Mouse (Mus musculus) intestine, embryonic 14.5 days (tissue): ENCODE results near the gene Akp3. TPM values are rescaled to one million over a fixed set of nuclear protein-coding genes. Genes with fewer than 3 reads are reported as not detected.

Experiments
- ATAC-seq: fragments of 200-750 bp; cut with Nextera tagmentation; replicated peaks from 2 replicates; pipeline ENCODE4 v1.8.0; 2017; ENCODE audit warnings: low read depth, moderate number of reproducible peaks, moderate TSS enrichment, moderate library complexity; ENCODE audit not compliant: low FRiP score, low TSS enrichment
- DNase-seq: peaks from one replicate; pipeline ENCODE4 v3.0.0-alpha.2; 2018; ENCODE audit warnings: low spot score
- H3K27ac ChIP-seq: fragments of 300-500 bp; sonication (generic); 2 replicates; pipeline ENCODE4 v1.5.1; 2014; ENCODE audit warnings: low read depth, mild to moderate bottlenecking, control low read depth
- H3K27me3 ChIP-seq: fragments of 300-500 bp; sonication (generic); replicated peaks from 2 replicates; pipeline ENCODE4 v1.6.1; 2014; ENCODE audit warnings: low read length, control low read depth; ENCODE audit not compliant: control insufficient read depth, insufficient read depth
- H3K36me3 ChIP-seq: fragments of 300-500 bp; sonication (generic); 2 replicates; pipeline ENCODE4 v1.6.1; 2014; ENCODE audit warnings: low read length, control low read depth; ENCODE audit not compliant: control insufficient read depth, insufficient read depth
- H3K4me1 ChIP-seq: fragments of 300-500 bp; sonication (generic); replicated peaks from 2 replicates; pipeline ENCODE4 v1.6.1; 2014; ENCODE audit warnings: low read length, control low read depth, mixed read lengths; ENCODE audit not compliant: control insufficient read depth, insufficient read depth
- H3K4me2 ChIP-seq: fragments of 300-500 bp; sonication (generic); 2 replicates; pipeline ENCODE4 v1.6.1; 2014; ENCODE audit warnings: low read length
- H3K4me3 ChIP-seq: fragments of 300-500 bp; sonication (generic); 2 replicates; pipeline ENCODE4 v1.5.1; 2014; ENCODE audit warnings: low read depth, low read length, control low read depth, mixed read lengths
- H3K9ac ChIP-seq: fragments of 300-500 bp; sonication (generic); 2 replicates; pipeline ENCODE4 v1.6.1; 2014; ENCODE audit warnings: mild to moderate bottlenecking, low read length
- H3K9me3 ChIP-seq: fragments of 300-500 bp; sonication (generic); 2 replicates; pipeline ENCODE4 v1.6.1; 2016; ENCODE audit warnings: low read length, control low read depth; ENCODE audit not compliant: control insufficient read depth
- WGBS: fragments of 180-500 bp; shearing (Covaris S2); extraction: QIAGEN DNeasy Blood & Tissue Kit; methylation state at CpG from one replicate; pipeline ENCODE4 v1.1.7; 2014; 5-methylcytosine and 5-hydroxymethylcytosine counted together
- polyA plus RNA-seq: library from polyadenylated mRNA; unstranded; fragments of >200 nt; fragmentation: Nextera tagmentation; extraction: Ambion mirVana; gene quantifications from 2 replicates; pipeline ENCODE4 v1.2.1, GENCODE M21; 2014

Gene Akp3
- polyA plus RNA-seq = not detected in 2 replicates

GRCm38 (mm10) chr1:87124673-87125072, at the start of gene Akp3:
Akp3 (plus strand) TSS chr1:87124973.
- Histone ChIP-seq H3K4me3 (no peak within 1 kb of the TSS), H3K36me3 (no peaks in the 10 kb centered on the region), H3K4me1 (no peaks in the 10 kb centered on the region), H3K9ac (no peak within 1 kb of the TSS), H3K4me2 (no peak within 1 kb of the TSS), H3K27me3 (peaks cover 37% of the 10 kb centered on the region), H3K27ac (no peak within 1 kb of the TSS), H3K9me3 (no peaks in the 10 kb centered on the region)
- DNase-seq (no peak), ATAC-seq (no peak)
- 75% methylated on average over 6 of the region's 6 CpGs for WGBS

GRCm38 (mm10) chr1:87086196-87086595, 38.6 kb upstream of the Akp3 start:
- 66% methylated on average over 4 of the region's 4 CpGs for WGBS
- no peaks in the 10 kb centered on the region for H3K9me3 ChIP-seq
- H3K9ac ChIP-seq = no peak overlapping the region
- no peaks in the 10 kb centered on the region for H3K27me3 ChIP-seq
- no peak for ATAC-seq
- DNase-seq = no peak
- H3K36me3 ChIP-seq = no peaks in the 10 kb centered on the region
- H3K4me1 ChIP-seq = no peaks in the 10 kb centered on the region
- H3K27ac ChIP-seq = no peak overlapping the region
- no peak overlapping the region for H3K4me2 ChIP-seq
- no peak overlapping the region for H3K4me3 ChIP-seq

GRCm38 (mm10) chr1:87086964-87087363, 37.8 kb upstream of the Akp3 start:
- Histone ChIP-seq H3K9ac (no peak overlapping the region), H3K27ac (no peak overlapping the region), H3K4me1 (no peaks in the 10 kb centered on the region), H3K4me3 (no peak overlapping the region), H3K36me3 (no peaks in the 10 kb centered on the region), H3K4me2 (no peak overlapping the region), H3K27me3 (no peaks in the 10 kb centered on the region), H3K9me3 (no peaks in the 10 kb centered on the region)
- WGBS = 68% methylated on average over 17 of the region's 17 CpGs
- ATAC-seq (no peak), DNase-seq (no peak)

- no peak overlapping the region for H3K4me3 ChIP-seq
- H3K9me3 ChIP-seq = no peaks in the 10 kb centered on the region
- H3K36me3 ChIP-seq = no peaks in the 10 kb centered on the region
- H3K27me3 ChIP-seq = no peaks in the 10 kb centered on the region
- 88% methylated on average over 11 of the region's 11 CpGs for WGBS
- no peaks in the 10 kb centered on the region for H3K4me1 ChIP-seq
- no peak overlapping the region for H3K9ac ChIP-seq
- ATAC-seq = no peak
- H3K4me2 ChIP-seq = no peak overlapping the region
- DNase-seq = no peak
- H3K27ac ChIP-seq = no peak overlapping the region
Measured at GRCm38 (mm10) chr1:87089251-87089650, 35.5 kb upstream of the Akp3 start.

- no peaks in the 10 kb centered on the region for H3K36me3 ChIP-seq
- WGBS = 84% methylated on average over 4 of the region's 4 CpGs
- H3K27me3 ChIP-seq = no peaks in the 10 kb centered on the region
- no peaks in the 10 kb centered on the region for H3K4me1 ChIP-seq
- H3K27ac ChIP-seq = no peak within 1 kb of the TSS
- H3K4me2 ChIP-seq = no peak within 1 kb of the TSS
- H3K4me3 ChIP-seq = no peak within 1 kb of the TSS
- ATAC-seq = no peak
- no peaks in the 10 kb centered on the region for H3K9me3 ChIP-seq
- no peak within 1 kb of the TSS for H3K9ac ChIP-seq
- no peak for DNase-seq
Measured at GRCm38 (mm10) chr1:87089828-87090227, 34.9 kb upstream of the Akp3 start, which contains the start of gene Alppl2. Alppl2 (minus strand) TSS chr1:87089928.

GRCm38 (mm10) chr1:87095642-87096041, 29.1 kb upstream of the Akp3 start:
- no peak for DNase-seq

GRCm38 (mm10) chr1:87098358-87098975, 26.3 kb upstream of the Akp3 start:
- Histone ChIP-seq H3K27me3 (no peaks in the 10 kb centered on the region), H3K9ac (no peak overlapping the region), H3K4me2 (peak overlapping the region; percentile 20; the same call in 1 of the 2 replicates), H3K36me3 (no peaks in the 10 kb centered on the region), H3K4me3 (no peak overlapping the region), H3K9me3 (no peaks in the 10 kb centered on the region), H3K27ac (no peak overlapping the region), H3K4me1 (no peaks in the 10 kb centered on the region)
- ATAC-seq (peak; percentile 76), DNase-seq (peak; percentile 82)
- 15% methylated on average over 30 of the region's 30 CpGs for WGBS

More at GRCm38 (mm10) chr1:87095642-87096041, 29.1 kb upstream of the Akp3 start:
- H3K4me3 ChIP-seq = no peak overlapping the region
- WGBS = 84% methylated on average over 8 of the region's 8 CpGs
- no peak for ATAC-seq
- H3K4me1 ChIP-seq = no peaks in the 10 kb centered on the region
- H3K36me3 ChIP-seq = no peaks in the 10 kb centered on the region
- no peak overlapping the region for H3K9ac ChIP-seq
- no peaks in the 10 kb centered on the region for H3K9me3 ChIP-seq
- no peak overlapping the region for H3K4me2 ChIP-seq
- no peak overlapping the region for H3K27ac ChIP-seq
- no peaks in the 10 kb centered on the region for H3K27me3 ChIP-seq

- Histone ChIP-seq H3K27me3 (no peaks in the 10 kb centered on the region), H3K4me1 (no peaks in the 10 kb centered on the region), H3K4me2 (no peak within 1 kb of the TSS), H3K27ac (no peak within 1 kb of the TSS), H3K36me3 (no peaks in the 10 kb centered on the region), H3K4me3 (no peak within 1 kb of the TSS), H3K9me3 (no peaks in the 10 kb centered on the region), H3K9ac (no peak within 1 kb of the TSS)
- DNase-seq (no peak), ATAC-seq (peak; percentile 79)
- WGBS = 67% methylated on average over 1 of the region's 1 CpGs
Measured at GRCm38 (mm10) chr1:87101411-87101810, 23.4 kb upstream of the Akp3 start, which contains the start of gene Alpi. Alpi (minus strand) TSS chr1:87101606.

GRCm38 (mm10) chr1:87102114-87102513, 22.7 kb upstream of the Akp3 start:
- H3K27ac ChIP-seq = no peak overlapping the region
- H3K36me3 ChIP-seq = no peaks in the 10 kb centered on the region
- no peak overlapping the region for H3K4me3 ChIP-seq
- WGBS = 75% methylated on average over 3 of the region's 3 CpGs
- H3K27me3 ChIP-seq = no peaks in the 10 kb centered on the region
- no peak overlapping the region for H3K4me2 ChIP-seq
- no peaks in the 10 kb centered on the region for H3K9me3 ChIP-seq
- DNase-seq = no peak
- ATAC-seq = no peak; the same call in 1 of the 2 replicates
- no peak overlapping the region for H3K9ac ChIP-seq
- H3K4me1 ChIP-seq = no peaks in the 10 kb centered on the region
